Mouse (Mus musculus) kidney, adult 11 months (tissue): ENCODE measurements around the gene Cs.

Experiments used
- DNase-seq: peaks from one replicate; pipeline ENCODE4 v3.0.0; 2022

Gene Cs

DNA sequence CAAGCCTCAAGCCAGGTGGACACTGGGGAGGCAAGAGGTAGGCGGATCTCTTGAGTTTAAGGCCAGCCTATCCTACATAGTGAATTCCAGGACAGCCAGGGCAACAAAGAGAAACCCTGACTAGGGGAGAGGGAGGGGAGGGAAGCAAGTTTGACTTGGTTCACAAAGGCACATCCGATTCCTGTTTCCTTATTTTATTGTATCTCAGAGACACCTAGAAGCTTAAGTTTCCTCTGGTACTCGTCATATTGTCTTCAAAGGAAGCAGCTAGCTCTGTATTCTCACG lies 73.0 kb downstream of the Cs start:
- no peak for DNase-seq

DNA sequence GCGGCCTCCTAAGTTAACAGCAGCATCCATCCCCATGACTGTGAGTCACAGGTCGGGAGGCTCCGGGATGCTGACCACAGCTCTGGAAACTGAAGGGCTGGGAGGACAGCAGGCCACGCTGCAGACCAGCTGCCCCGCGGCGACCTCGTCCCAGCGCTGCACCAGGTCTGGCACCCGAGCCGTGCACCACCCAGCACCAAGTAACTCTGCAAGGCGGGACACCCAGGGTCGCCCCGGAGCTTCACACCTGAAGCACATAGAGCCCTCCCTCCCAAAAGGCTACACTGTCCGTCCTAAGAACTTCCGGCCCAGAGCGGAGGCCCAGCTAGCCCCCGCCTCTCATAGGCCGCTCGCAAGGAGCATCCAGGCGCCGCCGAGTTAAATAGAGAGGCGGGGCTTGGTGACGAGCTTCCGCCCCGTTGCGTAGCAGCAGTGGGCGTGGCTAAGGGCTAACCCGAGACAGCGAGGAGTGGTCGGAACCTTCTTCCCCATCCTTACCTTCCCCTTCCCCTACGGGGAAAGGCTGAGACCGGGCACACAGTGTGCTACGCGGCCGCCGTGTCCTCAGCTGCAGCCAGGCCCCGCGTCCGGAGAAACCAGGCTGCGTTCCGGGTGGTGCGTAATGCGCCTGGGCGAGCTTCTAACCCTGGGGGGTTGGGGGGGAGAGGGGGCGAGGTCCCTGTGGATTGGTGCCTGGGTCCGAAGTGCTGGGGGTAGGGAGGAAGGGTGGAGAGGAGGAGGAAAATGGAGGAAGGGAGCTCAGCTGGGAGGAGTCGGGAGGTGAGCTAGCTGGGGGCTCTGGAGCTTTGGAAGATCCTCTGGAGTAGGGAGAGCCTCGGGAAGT lies 73.9 kb downstream of the Cs start, which contains the start of the genes Nabp2 and Rnf41:
TSS of gene Nabp2 (minus strand) at position 282 of the 844 bp plus-strand sequence.
TSS of gene Rnf41 (plus strand) at position 447 of the 844 bp plus-strand sequence.
- DNase-seq: peak; percentile 96

DNA sequence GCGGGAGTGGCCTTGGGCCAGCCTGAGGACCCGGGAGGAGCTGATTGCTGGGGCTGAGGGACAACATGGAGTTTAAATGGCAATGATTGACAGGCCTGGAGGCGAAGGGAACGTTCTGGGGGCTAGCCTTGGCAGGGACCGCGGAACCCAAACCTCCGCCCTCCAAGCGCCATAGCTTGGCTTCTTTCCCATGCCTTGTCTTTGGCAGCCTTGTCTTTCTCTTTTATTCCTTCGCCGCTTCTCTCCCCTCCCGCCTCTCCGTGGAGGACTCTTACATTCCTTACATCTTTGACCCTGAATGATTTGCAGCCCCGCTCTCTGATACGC lies 74.5 kb downstream of the Cs start:
- DNase-seq: no peak
